Mouse (Mus musculus) cortical plate, adult 2 months (tissue): Measurements from ENCODE around the gene Timm13.

Experiments
- CTCF ChIP-seq: fragments of 200-500 bp; IDR thresholded peaks from 2 replicates; pipeline ENCODE4 v1.5.1; 2011; ENCODE audit warnings: mild to moderate bottlenecking, control low read depth, low read length; ENCODE audit not compliant: insufficient read depth; ENCODE audit errors: extremely low read depth
- POLR2A ChIP-seq: fragments of 200-500 bp; IDR thresholded peaks from 2 replicates; pipeline ENCODE4 v1.6.1; 2011; ENCODE audit warnings: mild to moderate bottlenecking, low read length, control low read depth; ENCODE audit not compliant: insufficient read depth; ENCODE audit errors: extremely low read depth

GRCm38 (mm10) chr10:80928586-80929298 lies 28.0 kb upstream of the Timm13 start:
- TF ChIP-seq POLR2A (peak; percentile 52; the same call in 1 of the 2 replicates), CTCF (peak; percentile 74)
